Mouse (Mus musculus) gastrocnemius, postnatal 36 days (tissue): ENCODE measurements around the gene Bpifb4. TPM values are rescaled to one million over a fixed set of nuclear protein-coding genes. Genes with fewer than 3 reads are reported as not detected.

Source experiments
- DNase-seq, 2 experiments: peaks; one replicate each; pipeline ENCODE4 v3.0.0; 2022
- intact Hi-C: fragments of 180-260 bp; cut with DNase I; formaldehyde crosslinking; loops from one replicate; pipeline ENCODE4 v1.15.1; 2025
- long read RNA-seq, 2 experiments: library from polyadenylated mRNA; stranded (forward); transcript quantifications; one replicate each; pipeline ENCODE4 v2.0.0; 2021
- total RNA-seq, 2 experiments: library from RNA; stranded (reverse); gene quantifications; 2 replicates each; pipeline ENCODE4 v1.2.3; 2021

The Bpifb4 gene
- not detected for total RNA-seq
- long read RNA-seq, experiment 1, result 0 reads
- long read RNA-seq, experiment 2, result 0 reads

GRCm38 (mm10) chr2:153937843-153938242 is at the start of gene Bpifb4:
Gene Bpifb4 (plus strand): TSS chr2:153938212.
- intact Hi-C loops, result no loop called here
- no peak for DNase-seq

GRCm38 (mm10) chr2:153899111-153899510 is 38.9 kb upstream of the Bpifb4 start:
- intact Hi-C loops, result no loop called here
- DNase-seq, result no peak

DNA sequence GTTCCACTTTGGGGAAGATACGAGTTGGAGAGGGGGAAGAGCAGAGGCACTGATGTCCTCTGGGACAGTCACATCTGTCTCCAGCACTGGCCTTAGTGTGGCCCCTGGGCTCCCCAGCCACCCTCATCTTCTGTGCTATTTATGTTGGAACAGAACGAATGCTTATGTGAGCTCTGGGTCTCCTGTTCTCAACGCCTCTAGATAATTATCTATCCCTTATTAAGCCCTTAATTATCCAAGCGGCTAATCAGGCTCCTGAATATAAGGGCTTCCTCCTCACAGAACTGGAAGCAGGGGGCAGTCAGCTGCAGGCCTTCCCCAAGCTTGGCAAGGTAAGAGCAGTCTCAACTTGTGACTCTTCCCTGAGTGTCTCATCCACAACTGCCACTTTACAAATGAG is 37.9 kb upstream of the Bpifb4 start, which contains the start of gene Bpifb6:
TSS of gene Bpifb6 (plus strand) at position 301 of the 400 bp plus-strand sequence.
- DNase-seq, result no peak
- intact Hi-C loops, result no loop called here

GRCm38 (mm10) chr2:153902726-153903125 is 35.3 kb upstream of the Bpifb4 start:
- no peak for DNase-seq
- intact Hi-C loops, result no loop called here

DNA sequence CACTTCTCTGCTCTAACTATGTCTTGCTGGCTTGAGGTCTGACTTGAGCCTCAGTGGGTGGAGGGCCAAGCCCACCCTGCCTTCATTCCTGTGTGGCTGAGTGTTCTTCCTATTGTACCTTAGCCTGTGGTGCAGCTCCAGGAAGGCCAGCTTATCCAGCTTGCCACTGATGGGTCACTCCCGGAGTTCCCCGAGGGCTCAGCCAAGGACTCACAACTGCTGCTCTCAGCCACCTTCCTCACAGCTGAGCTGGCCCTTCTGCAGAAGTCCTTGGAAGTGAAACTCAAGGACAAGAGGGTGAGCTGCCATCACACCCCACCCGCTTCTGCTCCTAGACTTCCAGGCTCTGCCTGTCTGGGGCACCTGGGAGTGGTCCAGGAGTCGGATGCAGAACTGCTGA is 31.4 kb upstream of the Bpifb4 start:
- intact Hi-C loops, result no loop called here
- DNase-seq, result no peak

- peak; percentile 6 to 16 for DNase-seq
- intact Hi-C loops, result no loop called here
Observed at GRCm38 (mm10) chr2:153914151-153914550, 23.9 kb upstream of the Bpifb4 start.

- intact Hi-C loops, result no loop called here
Observed at GRCm38 (mm10) chr2:153917930-153918329, 20.1 kb upstream of the Bpifb4 start, which contains the start of gene Bpifb3. Gene Bpifb3 (plus strand): TSS chr2:153918230.

GRCm38 (mm10) chr2:153921246-153921645 is 16.8 kb upstream of the Bpifb4 start:
- intact Hi-C loops, result no loop called here

More at GRCm38 (mm10) chr2:153917930-153918329, 20.1 kb upstream of the Bpifb4 start, which contains the start of gene Bpifb3:
- DNase-seq, result no peak

GRCm38 (mm10) chr2:153929871-153930413 is 8.1 kb upstream of the Bpifb4 start:
- peak; percentile 11 to 22 for DNase-seq
- intact Hi-C loops, result loop anchor here (2.0 to 5.0 kb wide), 2 partner anchors 123 to 261 kb away; no protein-coding TSS in a partner anchor

More at GRCm38 (mm10) chr2:153921246-153921645, 16.8 kb upstream of the Bpifb4 start:
- DNase-seq, result no peak

DNA sequence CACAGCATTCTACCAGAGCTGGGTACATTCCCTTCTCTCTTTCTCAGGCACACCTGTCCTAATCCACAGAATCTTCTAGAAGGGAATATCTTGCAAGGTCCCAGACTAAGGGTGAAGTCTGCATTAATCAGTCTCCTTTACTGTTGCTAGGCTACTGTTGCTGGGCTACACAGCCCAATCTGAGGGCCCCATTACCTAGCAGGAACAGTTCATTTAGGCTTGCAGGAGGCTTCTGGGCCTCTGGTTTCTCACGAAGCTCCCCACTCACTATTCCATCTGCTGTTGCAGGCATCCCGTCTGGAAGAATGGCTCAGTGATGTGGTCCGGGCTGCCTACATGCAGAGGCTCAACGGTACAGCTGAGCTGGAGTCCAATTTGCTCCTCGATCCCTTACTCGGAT is 6.9 kb upstream of the Bpifb4 start:
- intact Hi-C loops, result loop anchor here (2.0 kb wide), 1 partner anchor 262 kb away; no protein-coding TSS in a partner anchor

GRCm38 (mm10) chr2:153933311-153933710 is 4.7 kb upstream of the Bpifb4 start:
- no peak for DNase-seq
- intact Hi-C loops, result no loop called here

More for the DNA sequence above, 6.9 kb upstream of the Bpifb4 start:
- DNase-seq, result no peak

GRCm38 (mm10) chr2:153935348-153935747 is 2.7 kb upstream of the Bpifb4 start:
- DNase-seq, result no peak
- intact Hi-C loops, result no loop called here

DNA sequence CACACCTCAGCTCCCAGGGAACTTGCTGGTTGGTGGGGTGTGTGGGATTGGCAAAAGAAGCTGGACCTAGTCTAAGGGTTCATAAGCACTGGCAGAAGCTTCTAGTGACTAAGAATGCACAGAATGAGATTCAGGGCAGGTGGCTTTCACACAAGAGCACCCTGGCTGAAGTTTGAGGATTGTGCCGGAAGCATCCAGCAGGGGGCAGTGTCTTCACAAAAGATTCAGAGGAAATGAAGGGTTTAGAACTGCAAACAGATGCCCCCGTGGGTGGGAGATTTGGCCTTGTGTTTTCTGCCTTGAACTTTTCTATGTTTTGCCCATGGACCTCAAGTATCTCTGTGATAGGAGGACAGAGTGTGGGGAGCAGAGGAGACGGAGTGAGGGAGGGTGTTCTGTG is 5.5 kb downstream of the Bpifb4 start:
- intact Hi-C loops, result no loop called here

GRCm38 (mm10) chr2:153944567-153944966 is 6.6 kb downstream of the Bpifb4 start:
- intact Hi-C loops, result no loop called here
- no peak for DNase-seq

More for the DNA sequence above, 5.5 kb downstream of the Bpifb4 start:
- no peak for DNase-seq

- intact Hi-C loops, result no loop called here
Observed at GRCm38 (mm10) chr2:153952897-153953296, 14.9 kb downstream of the Bpifb4 start.

GRCm38 (mm10) chr2:153953836-153954235 is 15.8 kb downstream of the Bpifb4 start:
- DNase-seq, result no peak
- intact Hi-C loops, result no loop called here

More at GRCm38 (mm10) chr2:153952897-153953296, 14.9 kb downstream of the Bpifb4 start:
- DNase-seq, result peak in 1 of 2 experiments; percentile 11

DNA sequence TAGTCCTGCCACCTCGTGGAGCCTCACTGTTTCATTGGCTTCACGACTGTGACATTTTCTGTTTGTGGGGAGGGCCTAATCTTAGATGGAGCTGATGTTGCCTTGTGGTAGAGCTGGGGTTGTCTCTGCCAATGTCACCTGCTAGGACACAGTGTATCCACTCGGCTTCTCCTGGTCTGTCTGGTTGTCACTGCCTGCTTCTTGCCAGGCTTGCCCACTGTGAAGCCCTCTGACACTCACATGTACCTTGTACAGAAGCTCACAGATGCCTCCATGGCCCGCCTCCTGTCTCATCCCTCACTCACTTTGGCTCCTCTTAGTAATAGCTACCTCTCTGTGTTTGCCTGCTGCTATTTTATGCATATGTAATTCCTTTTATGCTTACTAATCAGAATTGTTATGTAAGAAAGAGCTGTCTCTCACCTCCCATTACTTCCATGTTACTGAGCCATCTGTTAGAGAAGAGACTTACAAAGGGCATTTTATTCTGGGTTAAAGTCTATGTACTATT is 24.9 kb downstream of the Bpifb4 start:
- intact Hi-C loops, result no loop called here
- DNase-seq, result no peak

- DNase-seq, result no peak
- intact Hi-C loops, result no loop called here
Observed at GRCm38 (mm10) chr2:153963334-153963733, 25.3 kb downstream of the Bpifb4 start.

DNA sequence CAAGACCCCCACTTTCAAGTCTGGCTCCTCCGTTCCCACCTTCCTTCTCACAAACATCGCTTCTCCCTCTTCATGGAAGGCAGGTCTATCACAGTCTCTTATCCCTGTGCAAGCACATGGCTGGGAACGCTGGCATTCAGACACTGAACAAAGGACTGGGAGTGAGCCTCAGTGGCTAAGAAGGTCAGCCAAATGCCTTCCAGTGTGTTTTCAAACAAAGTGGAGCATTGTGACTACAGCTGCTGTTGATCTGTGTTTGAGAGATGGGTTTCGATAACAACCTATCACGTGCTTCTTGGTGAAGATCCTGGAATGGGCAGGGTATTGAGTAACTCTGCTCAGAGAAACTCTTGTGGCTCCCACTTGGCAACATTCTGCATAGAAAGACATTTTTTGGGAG is 32.2 kb downstream of the Bpifb4 start:
- DNase-seq, result no peak
- intact Hi-C loops, result no loop called here

GRCm38 (mm10) chr2:153974582-153974981 is 36.6 kb downstream of the Bpifb4 start, which contains the start of gene Bpifa6:
Gene Bpifa6 (plus strand): TSS chr2:153974945.
- no peak for DNase-seq
- intact Hi-C loops, result no loop called here

DNA sequence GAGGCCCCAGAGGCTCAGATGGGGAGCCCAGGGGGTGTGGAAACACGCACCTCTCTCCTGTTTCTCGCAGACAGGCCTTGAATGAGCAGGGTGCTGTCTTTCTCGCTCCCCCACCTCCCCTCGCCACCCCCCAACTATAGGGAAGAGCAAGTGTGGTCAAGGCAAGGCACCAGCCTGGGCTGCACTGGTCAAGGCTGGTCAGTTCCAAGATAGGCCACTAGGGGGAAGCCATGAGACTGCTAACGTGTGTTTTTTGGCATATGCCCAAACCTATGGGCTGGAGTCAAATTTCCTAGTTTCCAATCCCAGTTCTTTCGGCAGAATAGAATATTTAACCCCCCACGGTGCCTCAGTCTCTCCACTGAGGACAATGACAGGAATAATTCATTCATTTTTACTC is 57.8 kb downstream of the Bpifb4 start:
- intact Hi-C loops, result no loop called here
- peak; percentile 46 to 51 for DNase-seq

- no peak for DNase-seq
- intact Hi-C loops, result no loop called here
Observed at GRCm38 (mm10) chr2:154000501-154000900, 62.5 kb downstream of the Bpifb4 start.
